Mouse (Mus musculus) lung, embryonic 16.5 days (tissue): Measurements from ENCODE around the gene Gm29094. TPM values are rescaled to one million over a fixed set of nuclear protein-coding genes. Genes with fewer than 3 reads are reported as not detected.
"Not testable (repeated sequence)": the region's sequence is repeated elsewhere in the genome, so short reads cannot be mapped to it uniquely, and the experiment has no call there.

Experiments used
- ATAC-seq: fragments of 200-750 bp; cut with Nextera tagmentation; 2 replicates; pipeline ENCODE4 v1.8.0; 2017; ENCODE audit warnings: low read depth, mild to moderate bottlenecking, moderate library complexity
- H3K27ac ChIP-seq: fragments of 300-500 bp; sonication (generic); 2 replicates; pipeline ENCODE4 v1.5.1; 2014; ENCODE audit warnings: mild to moderate bottlenecking, control low read depth, low read length
- H3K27me3 ChIP-seq: fragments of 300-500 bp; sonication (generic); 2 replicates; pipeline ENCODE4 v1.6.1; 2014; ENCODE audit warnings: low read depth, low read length, mixed read lengths; ENCODE audit not compliant: control insufficient read depth, insufficient read depth
- H3K36me3 ChIP-seq: fragments of 300-500 bp; sonication (generic); 2 replicates; pipeline ENCODE4 v1.6.1; 2014; ENCODE audit warnings: low read length; ENCODE audit not compliant: control insufficient read depth, insufficient read depth
- H3K4me1 ChIP-seq: fragments of 300-500 bp; sonication (generic); replicated peaks from 2 replicates; pipeline ENCODE4 v1.6.1; 2014; ENCODE audit warnings: low read length, mixed read lengths; ENCODE audit not compliant: control insufficient read depth, insufficient read depth
- H3K4me2 ChIP-seq: fragments of 300-500 bp; sonication (generic); 2 replicates; pipeline ENCODE4 v1.6.1; 2014; ENCODE audit warnings: low read depth, low read length, control low read depth
- H3K4me3 ChIP-seq: fragments of 300-500 bp; sonication (generic); 2 replicates; pipeline ENCODE4 v1.5.1; 2014; ENCODE audit warnings: mild to moderate bottlenecking, low read length, control low read depth
- H3K9ac ChIP-seq: fragments of 300-500 bp; sonication (generic); 2 replicates; pipeline ENCODE4 v1.6.1; 2014; ENCODE audit warnings: low read length, control low read depth
- H3K9me3 ChIP-seq: fragments of 300-500 bp; sonication (generic); 2 replicates; pipeline ENCODE4 v1.6.1; 2016; ENCODE audit warnings: low read length; ENCODE audit not compliant: control insufficient read depth
- WGBS: fragments of 180-500 bp; shearing (Covaris S2); extraction: QIAGEN DNeasy Blood & Tissue Kit; methylation state at CpG from one replicate; pipeline ENCODE4 v1.1.7; 2014; 5-methylcytosine and 5-hydroxymethylcytosine counted together
- polyA plus RNA-seq: library from polyadenylated mRNA; unstranded; fragments of >200 nt; fragmentation: Nextera tagmentation; extraction: Ambion mirVana; gene quantifications from 2 replicates; pipeline ENCODE4 v1.2.1, GENCODE M21; 2015

Gm29094 gene
- polyA plus RNA-seq, 1 experiment from 2014 or later: 1.2 TPM

DNA sequence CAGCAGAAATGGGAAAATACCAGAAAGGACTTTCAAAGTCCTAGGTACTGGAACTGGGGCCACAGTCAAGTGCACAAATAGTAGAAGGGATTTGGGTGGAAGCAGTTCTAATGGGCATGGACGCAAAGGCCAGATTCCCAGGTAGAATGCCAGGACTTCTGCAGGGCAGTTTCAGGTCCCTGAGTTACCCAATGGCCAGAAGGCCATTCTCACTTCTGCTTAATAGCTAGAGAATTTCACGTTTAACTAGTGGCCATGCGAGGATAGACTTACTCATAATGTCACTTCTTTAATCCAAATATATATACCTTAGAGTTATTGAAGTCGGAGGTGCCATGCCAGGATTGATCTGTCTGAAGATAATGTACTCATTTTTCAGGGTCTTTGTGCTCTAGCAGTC, 38.0 kb downstream of the Gm29094 start:
- H3K4me1 ChIP-seq, H3K27me3 ChIP-seq, ATAC-seq, H3K4me2 ChIP-seq, H3K36me3 ChIP-seq, H3K9ac ChIP-seq, H3K9me3 ChIP-seq, H3K27ac ChIP-seq, H3K4me3 ChIP-seq: not testable (repeated sequence)
- 64% methylated on average over 4 of the region's 4 CpGs for WGBS

DNA sequence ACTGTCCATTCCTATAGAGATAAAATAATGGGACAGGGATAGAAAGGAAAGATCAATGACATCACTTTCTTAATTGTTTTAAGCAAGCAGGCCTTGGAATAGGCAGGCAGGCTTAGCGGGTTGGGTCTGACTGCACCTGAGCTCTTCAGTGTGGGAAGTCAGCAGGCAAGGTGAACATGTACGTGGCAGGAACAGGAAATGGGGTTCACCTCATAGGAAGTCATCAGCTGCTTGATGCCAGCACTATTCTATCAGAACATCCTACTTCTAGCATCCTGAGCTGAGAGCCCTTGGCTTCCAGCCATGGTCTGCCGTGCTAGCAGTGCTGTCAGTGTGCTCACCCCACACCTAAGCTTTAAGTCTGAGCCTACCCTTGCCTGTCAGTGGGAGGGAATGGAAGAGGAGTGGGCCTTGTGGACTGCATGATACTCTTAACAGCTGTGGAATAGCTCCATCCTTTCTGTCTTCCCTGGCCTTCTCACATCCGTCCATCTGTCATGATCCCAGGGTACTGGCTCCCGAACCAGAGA, 39.9 kb downstream of the Gm29094 start:
- H3K4me2 ChIP-seq, H3K9me3 ChIP-seq, H3K36me3 ChIP-seq, H3K4me1 ChIP-seq, ATAC-seq, H3K27ac ChIP-seq, H3K9ac ChIP-seq, H3K4me3 ChIP-seq, H3K27me3 ChIP-seq: not testable (repeated sequence)
- 54% methylated on average over 4 of the region's 5 CpGs for WGBS

DNA sequence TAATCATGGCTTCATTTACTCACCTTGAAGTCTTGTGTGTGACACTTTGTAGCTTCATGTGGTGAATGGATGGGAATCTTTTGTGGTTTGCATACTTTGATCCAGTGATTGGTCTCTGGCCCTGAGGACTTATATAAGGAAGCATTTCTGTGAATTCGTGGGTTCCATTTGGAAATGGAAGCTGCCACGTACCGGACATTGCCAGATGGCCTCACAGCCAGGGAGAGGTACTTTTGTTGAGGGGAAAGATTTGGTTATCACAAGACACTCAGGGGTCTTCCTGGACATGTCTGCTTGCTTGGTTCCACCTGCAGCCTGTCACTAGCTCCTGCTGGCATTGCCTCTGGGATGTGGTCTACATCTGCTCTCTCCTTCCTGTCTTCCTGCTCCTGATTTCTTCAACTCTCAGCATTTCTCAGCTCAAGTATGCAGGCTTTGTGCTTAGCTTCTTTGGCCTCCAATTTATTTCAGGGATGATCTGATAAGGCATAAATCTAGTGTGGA, 41.4 kb downstream of the Gm29094 start:
- not testable (repeated sequence) for H3K4me1 ChIP-seq, H3K9ac ChIP-seq, H3K27me3 ChIP-seq, H3K9me3 ChIP-seq, H3K36me3 ChIP-seq, H3K27ac ChIP-seq, H3K4me2 ChIP-seq, H3K4me3 ChIP-seq, ATAC-seq
- 77% methylated on average over 3 of the region's 3 CpGs for WGBS

DNA sequence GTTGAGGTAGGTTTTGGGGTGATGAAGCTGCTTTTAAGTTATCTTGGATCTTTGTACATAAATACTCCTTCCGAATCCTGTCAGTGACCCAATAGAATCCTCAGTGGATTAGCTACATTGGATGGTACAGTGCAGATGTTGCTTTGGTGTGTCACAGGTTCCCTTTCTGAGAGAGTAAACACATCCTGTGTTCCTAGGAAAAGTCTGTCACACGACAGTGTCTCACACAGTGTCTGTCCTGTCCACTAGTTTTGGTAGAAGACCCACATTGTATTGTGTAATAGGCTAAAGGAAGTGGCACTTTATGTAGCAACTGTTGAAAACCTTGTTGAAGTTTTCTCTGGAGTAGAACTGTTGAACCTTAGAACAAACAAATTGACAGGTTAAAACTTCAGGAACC, 54.2 kb downstream of the Gm29094 start:
- Histone ChIP-seq H3K4me3 (no peak overlapping the region), H3K27ac (no peak overlapping the region), H3K9me3 (no peaks in the 10 kb centered on the region), H3K36me3 (no peaks in the 10 kb centered on the region), H3K4me1 (no peaks in the 10 kb centered on the region), H3K4me2 (no peak overlapping the region), H3K27me3 (no peaks in the 10 kb centered on the region), H3K9ac (no peak overlapping the region)
- ATAC-seq: no peak
- 71% methylated on average over 2 of the region's 2 CpGs for WGBS

DNA sequence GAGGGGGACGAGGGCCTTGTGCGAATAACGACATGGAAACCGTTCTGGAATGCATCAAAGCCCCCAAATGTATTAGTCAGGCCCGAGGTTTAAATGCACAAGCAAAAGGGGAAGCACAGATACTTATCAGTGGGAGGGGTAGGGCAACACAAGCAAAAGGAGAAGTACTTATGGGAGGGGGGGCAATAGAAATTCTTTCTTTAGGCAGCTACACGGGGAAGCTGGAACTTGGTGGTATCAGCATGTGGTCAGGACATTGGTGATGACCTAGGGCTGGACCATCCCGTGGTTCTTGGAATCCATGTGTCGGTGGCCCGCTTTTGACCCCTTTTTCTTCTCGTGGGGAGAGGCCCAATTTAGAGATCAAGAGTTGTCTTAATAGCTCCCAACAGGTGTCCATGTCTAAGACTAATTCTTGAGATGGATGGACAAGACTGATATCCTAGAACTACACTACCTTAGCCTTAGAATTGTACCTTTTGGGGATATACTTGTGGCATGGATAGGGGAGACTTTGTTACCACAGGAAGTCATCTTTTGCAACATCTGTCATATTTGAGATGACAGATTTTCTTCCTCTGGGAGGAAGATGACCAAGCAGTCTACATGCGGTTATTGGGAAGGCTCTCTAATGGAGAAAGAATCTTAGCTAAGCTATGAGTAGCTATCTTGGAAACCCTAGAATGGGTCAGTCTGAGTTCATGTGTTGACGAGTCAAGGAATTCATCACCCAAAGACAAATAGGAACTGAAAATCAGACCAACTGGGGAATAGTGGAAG, 57.6 kb downstream of the Gm29094 start:
- Histone ChIP-seq H3K4me2 (no peak overlapping the region), H3K27ac (no peak overlapping the region), H3K4me1 (no peaks in the 10 kb centered on the region), H3K4me3 (no peak overlapping the region), H3K9ac (no peak overlapping the region), H3K9me3 (no peaks in the 10 kb centered on the region), H3K27me3 (no peaks in the 10 kb centered on the region), H3K36me3 (no peaks in the 10 kb centered on the region)
- 84% methylated on average over 12 of the region's 12 CpGs for WGBS
- no peak for ATAC-seq

DNA sequence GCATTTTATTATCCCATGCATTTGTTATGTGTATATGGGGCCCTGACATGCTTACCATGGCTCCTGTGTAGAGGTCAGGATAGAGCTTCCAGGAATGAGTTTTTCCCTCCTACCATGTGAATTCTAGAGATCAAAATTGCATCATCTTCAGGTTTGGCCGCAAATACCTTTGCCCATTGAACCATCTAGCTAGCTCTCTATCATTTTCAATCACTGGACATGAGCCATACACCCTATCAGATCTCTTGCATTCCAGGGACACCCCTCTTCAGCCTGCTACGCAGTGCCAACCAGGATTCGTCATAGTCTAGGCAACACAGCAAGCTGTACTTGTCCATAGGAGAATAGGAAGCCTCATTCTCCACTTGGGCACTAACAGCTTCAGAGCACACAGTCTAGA, 64.8 kb downstream of the Gm29094 start:
- no peak overlapping the region for H3K4me3 ChIP-seq
- H3K27ac ChIP-seq: no peak overlapping the region
- H3K9ac ChIP-seq: no peak overlapping the region
- ATAC-seq: no peak
- no peaks in the 10 kb centered on the region for H3K4me1 ChIP-seq
- H3K9me3 ChIP-seq: no peaks in the 10 kb centered on the region
- H3K4me2 ChIP-seq: no peak overlapping the region
- WGBS: 84% methylated on average over 3 of the region's 3 CpGs
- no peaks in the 10 kb centered on the region for H3K27me3 ChIP-seq
- H3K36me3 ChIP-seq: no peaks in the 10 kb centered on the region

DNA sequence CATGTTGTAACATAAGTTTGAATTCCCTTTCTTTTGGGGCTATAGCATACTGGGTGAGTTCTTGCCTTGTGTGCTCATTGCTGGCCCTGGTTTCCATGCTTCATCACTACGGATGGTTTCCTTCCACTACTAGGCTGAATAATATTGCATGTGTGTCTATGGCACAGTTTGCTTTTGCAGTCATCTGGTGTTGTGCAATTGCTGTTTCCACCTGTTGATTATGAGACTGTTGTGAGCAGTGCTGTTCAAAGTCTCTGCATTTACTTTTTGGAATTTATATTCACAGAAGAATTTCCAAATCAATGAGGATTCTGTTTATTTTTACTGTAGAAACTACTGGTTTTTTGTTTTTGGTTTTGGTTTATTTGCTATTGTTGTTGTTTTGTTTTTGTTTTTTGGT, 65.4 kb downstream of the Gm29094 start:
- Histone ChIP-seq H3K4me2 (no peak overlapping the region), H3K9me3 (no peaks in the 10 kb centered on the region)

More for the DNA sequence above, 65.4 kb downstream of the Gm29094 start:
- Histone ChIP-seq H3K27ac (no peak overlapping the region), H3K4me1 (no peaks in the 10 kb centered on the region), H3K9ac (no peak overlapping the region), H3K4me3 (no peak overlapping the region), H3K27me3 (no peaks in the 10 kb centered on the region), H3K36me3 (no peaks in the 10 kb centered on the region)
- no peak for ATAC-seq
- 91% methylated on average over 1 of the region's 1 CpGs for WGBS

Other genes starting within 250 kb of the Gm29094 start
- 3.5 and 3.8 TPM in 2 replicates for gene Bcl2a1a, start 242.5 kb upstream of the Gm29094 start, polyA plus RNA-seq
- gene Trim43b, start 106.5 kb upstream of the Gm29094 start, polyA plus RNA-seq: not detected in 2 replicates
- gene Bcl2a1b, start 170 bp upstream of the Gm29094 start, polyA plus RNA-seq: 11.2 and 12.7 TPM in 2 replicates
- gene Mthfs, start 11.3 kb downstream of the Gm29094 start, polyA plus RNA-seq: 32.8 and 36.5 TPM in 2 replicates